Mouse (Mus musculus) ES-E14 (cell line): ENCODE measurements around the gene Bhmt2. TPM values are rescaled to one million over a fixed set of nuclear protein-coding genes. Genes with fewer than 3 reads are reported as not detected.

ENCODE experiments used
- DNase-seq: peaks from one replicate; pipeline ENCODE4 v3.0.0-alpha.2; 2013; ENCODE audit warnings: low read depth, low spot score
- H3K27ac ChIP-seq: 2 replicates; pipeline ENCODE4 v1.5.1; 2012; ENCODE audit warnings: low read depth, mild to moderate bottlenecking, low read length, moderate library complexity, mixed read lengths; ENCODE audit not compliant: poor library complexity, insufficient read depth, severe bottlenecking
- H3K36me3 ChIP-seq: 2 replicates; pipeline ENCODE4 v1.6.1; 2012; ENCODE audit warnings: mild to moderate bottlenecking, low read length, moderate library complexity, mixed read lengths; ENCODE audit not compliant: control insufficient read depth, poor library complexity, insufficient read depth, severe bottlenecking
- H3K4me1 ChIP-seq, 2 experiments: fragments of 150-350 bp in 1 of 2; sonication (generic) in 1 of 2; 2 replicates each; pipeline ENCODE4 v1.6.1; 2012; ENCODE audit warnings: low read length in 2 of 2, mild to moderate bottlenecking in 1 of 2, mixed read lengths in 1 of 2; ENCODE audit not compliant: control insufficient read depth in 2 of 2, insufficient read depth in 2 of 2, poor library complexity in 1 of 2
- H3K4me3 ChIP-seq, 2 experiments: fragments of 150-350 bp in 1 of 2; sonication (generic) in 1 of 2; 2 replicates each; pipeline ENCODE4 v1.5.1; 2012; ENCODE audit warnings: low read length in 2 of 2, low read depth in 1 of 2, mild to moderate bottlenecking in 1 of 2, mixed read lengths in 1 of 2; ENCODE audit not compliant: insufficient read depth in 1 of 2, poor library complexity in 1 of 2, severe bottlenecking in 1 of 2
- H3K9ac ChIP-seq: 2 replicates; pipeline ENCODE4 v1.6.1; 2012; ENCODE audit warnings: low read depth, mild to moderate bottlenecking, low read length, mixed read lengths; ENCODE audit not compliant: poor library complexity, insufficient read depth, severe bottlenecking
- H3K9me3 ChIP-seq: fragments of 150-350 bp; sonication (generic); 2 replicates; pipeline ENCODE4 v1.6.1; 2012; ENCODE audit warnings: low read depth, mild to moderate bottlenecking, low read length; ENCODE audit not compliant: control insufficient read depth, insufficient read depth
- CHD2 ChIP-seq: IDR thresholded peaks from 2 replicates; pipeline ENCODE4 v1.6.1; 2014; ENCODE audit warnings: mild to moderate bottlenecking, low read depth, low read length, inconsistent platforms
- HCFC1 ChIP-seq: IDR thresholded peaks from 2 replicates; pipeline ENCODE4 v1.6.1; 2012; ENCODE audit warnings: low read length, inconsistent platforms, borderline replicate concordance; ENCODE audit not compliant: insufficient read depth
- MAFK ChIP-seq: IDR thresholded peaks from 2 replicates; pipeline ENCODE4 v1.6.1; 2014; ENCODE audit warnings: mild to moderate bottlenecking, low read depth, low read length, inconsistent platforms; ENCODE audit not compliant: insufficient read depth
- ZC3H11A ChIP-seq: IDR thresholded peaks from 2 replicates; pipeline ENCODE4 v1.6.1; 2012; ENCODE audit warnings: low read depth, mild to moderate bottlenecking, inconsistent platforms, low read length, borderline replicate concordance
- ZNF384 ChIP-seq: IDR thresholded peaks from 2 replicates; pipeline ENCODE4 v1.6.1; 2012; ENCODE audit warnings: low read depth, low read length, inconsistent platforms
- in situ Hi-C, 2 experiments: fragments of 600-800 bp; cut with MboI; formaldehyde crosslinking; loops; one replicate each; pipeline ENCODE4 v1.15.1; 2025; ENCODE audit warnings: low sequenced_read_pairs in 2 of 2, inconsistent platforms in 1 of 2; ENCODE audit not compliant: unreplicated experiment in 2 of 2
- total RNA-seq: library from RNA; depleted of rRNA; stranded (reverse); fragments of 300-350 nt; gene quantifications from 2 replicates; pipeline ENCODE4 v1.2.3, GENCODE M21; 2012; rRNA removed

Bhmt2 gene
- total RNA-seq, 1 experiment: 0.62 TPM

DNA sequence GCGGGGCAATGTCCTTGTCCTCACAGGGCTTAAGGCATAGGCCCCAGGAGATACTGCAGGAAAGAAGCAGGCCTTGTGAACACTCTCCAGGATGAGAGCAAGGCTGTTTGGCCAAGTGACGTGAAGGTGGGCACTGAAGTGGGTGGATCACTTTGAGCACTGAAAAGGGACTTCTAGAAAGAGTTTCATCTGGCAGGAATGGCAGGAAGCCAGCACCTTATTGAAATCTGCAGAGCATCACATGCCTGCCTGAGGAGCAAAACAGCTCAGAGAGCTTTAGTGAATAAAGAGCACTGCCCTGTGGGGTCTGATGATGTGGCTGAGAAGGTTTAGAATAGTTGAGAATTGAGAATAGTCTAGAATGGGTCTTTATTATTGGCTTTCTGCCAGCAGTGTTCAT lies 65.6 kb downstream of the Bhmt2 start:
- no peak for DNase-seq
- Histone ChIP-seq H3K27ac (no peak overlapping the region), H3K4me3 (no peak overlapping the region), H3K9me3 (no peaks in the 10 kb centered on the region), H3K9ac (no peak overlapping the region), H3K36me3 (no peaks in the 10 kb centered on the region), H3K4me1 (peaks cover 0 to 2% of the 10 kb centered on the region in 2 experiments; a peak in 1 of 4 replicates)
- in situ Hi-C loops: no loop called here
- TF ChIP-seq ZNF384 (no peak), CHD2 (no peak), MAFK (no peak), ZC3H11A (no peak), HCFC1 (no peak)

DNA sequence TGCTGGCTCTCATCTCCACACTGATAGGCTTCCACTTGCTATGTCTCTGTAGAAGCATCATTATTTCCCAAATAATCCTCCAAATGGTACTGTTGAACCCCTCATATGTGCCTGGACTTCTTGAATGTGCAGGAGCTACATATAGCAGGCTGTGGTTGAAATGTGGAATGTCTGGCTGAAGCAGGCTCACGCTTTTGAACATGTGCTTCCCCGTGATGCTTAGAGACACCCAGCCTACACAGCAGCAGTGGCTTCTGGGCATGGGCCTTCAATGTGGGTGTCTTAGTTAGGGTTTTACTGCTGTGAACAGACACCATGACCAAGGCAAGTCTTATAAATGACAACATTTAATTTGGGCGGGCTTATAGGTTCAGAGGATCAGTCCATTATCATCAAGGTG lies 66.4 kb downstream of the Bhmt2 start:
- in situ Hi-C loops: no loop called here
- Histone ChIP-seq H3K4me1 (peaks cover 0 to 2% of the 10 kb centered on the region in 2 experiments; a peak in 1 of 4 replicates), H3K9ac (no peak overlapping the region), H3K36me3 (no peaks in the 10 kb centered on the region), H3K9me3 (no peaks in the 10 kb centered on the region), H3K27ac (no peak overlapping the region), H3K4me3 (no peak overlapping the region)
- DNase-seq: no peak
- TF ChIP-seq ZC3H11A (no peak), HCFC1 (no peak), MAFK (no peak), CHD2 (no peak), ZNF384 (no peak)

DNA sequence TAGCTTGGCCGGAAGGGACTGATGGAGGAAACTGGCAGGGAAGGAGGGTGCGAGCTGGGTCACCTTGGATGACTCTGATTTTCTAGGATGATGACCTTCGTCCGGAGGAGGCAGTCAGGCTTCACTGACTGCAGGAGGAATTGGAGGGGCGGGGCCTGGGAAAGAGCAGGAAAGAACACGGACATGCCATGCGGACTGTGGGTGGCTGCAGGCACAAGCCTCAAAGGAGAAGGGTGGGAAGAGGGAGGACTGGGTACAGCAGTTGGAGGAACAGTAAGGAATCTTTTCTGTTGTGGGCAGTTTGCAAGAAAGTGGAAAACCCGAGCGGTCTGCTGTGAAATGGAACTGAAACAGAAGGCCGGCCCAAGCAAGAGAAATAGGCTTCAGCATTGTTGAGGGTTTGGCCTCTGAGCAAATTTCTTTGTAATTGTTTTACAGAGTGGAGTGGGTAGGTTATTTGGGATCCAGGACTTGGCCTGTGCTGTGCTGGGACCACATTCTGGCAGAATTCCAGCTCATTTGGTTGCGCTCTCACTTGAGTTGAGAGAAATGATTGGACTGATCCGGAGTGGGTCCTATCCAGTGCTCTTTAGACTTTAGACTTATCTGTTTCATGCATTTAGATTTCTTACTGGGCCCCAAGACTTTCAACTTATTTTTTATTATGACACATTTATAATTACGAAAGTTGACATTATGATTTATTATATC lies 67.1 kb downstream of the Bhmt2 start:
- H3K27ac ChIP-seq: no peak overlapping the region
- no peaks in the 10 kb centered on the region for H3K36me3 ChIP-seq
- no peak for DNase-seq
- in situ Hi-C loops: no loop called here
- no peaks in the 10 kb centered on the region for H3K9me3 ChIP-seq
- no peak overlapping the region for H3K9ac ChIP-seq
- H3K4me3 ChIP-seq: no peak overlapping the region
- H3K4me1 ChIP-seq: peaks cover 0 to 2% of the 10 kb centered on the region in 2 experiments; a peak in 1 of 4 replicates
- no peak for TF ChIP-seq MAFK
- TF ChIP-seq ZC3H11A: no peak
- no peak for TF ChIP-seq HCFC1
- TF ChIP-seq CHD2: no peak
- TF ChIP-seq ZNF384: no peak

Other genes starting within 250 kb of the Bhmt2 start
- gene Jmy, start 174.5 kb downstream of the Bhmt2 start, total RNA-seq: 11.8 and 17.7 TPM in 2 replicates
- gene Bhmt, start 36.3 kb downstream of the Bhmt2 start, total RNA-seq: 1.0 and 3.3 TPM in 2 replicates
- gene Dmgdh, start 131 bp upstream of the Bhmt2 start, total RNA-seq: 0.63 and 2.1 TPM in 2 replicates
- 0.48 and 1.1 TPM in 2 replicates for gene Arsb, start 97.3 kb upstream of the Bhmt2 start, total RNA-seq